Mouse (Mus musculus): ENCODE measurements around the gene Kank4. TPM values are rescaled to one million over a fixed set of nuclear protein-coding genes. Genes with fewer than 3 reads are reported as not detected.

Kank4 gene
- polyA plus RNA-seq, 1 experiment: 0.01 TPM

DNA sequence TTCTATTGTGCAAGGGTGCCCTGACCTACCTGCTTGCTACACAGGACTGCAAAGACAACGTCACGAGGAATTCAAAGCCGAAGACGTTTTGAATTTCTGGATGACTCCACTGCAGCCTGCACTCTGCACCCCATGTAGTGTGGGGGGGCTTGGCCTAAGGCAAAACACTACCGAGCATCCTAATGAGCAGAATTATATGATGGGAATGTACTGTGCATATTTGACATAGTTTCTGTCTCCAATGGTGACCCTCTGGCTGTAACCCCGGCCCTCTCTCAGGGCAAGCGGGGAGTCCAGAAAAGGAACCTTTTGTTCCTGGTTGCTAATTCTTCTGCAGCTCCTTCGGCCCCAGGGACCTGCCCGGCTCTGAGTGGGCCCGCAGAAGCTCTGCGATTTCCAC is 61.2 kb downstream of the Kank4 start:
- no peak for TF ChIP-seq TCF12 (IDR thresholded peaks at IDR 0.05; ENCODE audit: insufficient read depth, poor library complexity, severe bottlenecking)
- no peak for TF ChIP-seq SRF (IDR thresholded peaks at IDR 0.05; ENCODE audit: control insufficient read depth, insufficient read length, low read depth)
- no peak for TF ChIP-seq TCF3 (IDR thresholded peaks at IDR 0.05; ENCODE audit: insufficient read length, low read depth)
- TF ChIP-seq POLR2A (IDR thresholded peaks at IDR 0.05; ENCODE audit: insufficient read length, low read depth): no peak
- TF ChIP-seq MYOD1 (IDR thresholded peaks at IDR 0.05; ENCODE audit: control insufficient read depth in 1 of 3, insufficient read length in 2 of 3, low read depth in 2 of 3): no peak
- TF ChIP-seq E2F4 (IDR thresholded peaks at IDR 0.05; ENCODE audit: insufficient read depth): no peak
- TF ChIP-seq REST (IDR thresholded peaks at IDR 0.05; ENCODE audit: insufficient read depth, insufficient read length): no peak
- no peak for TF ChIP-seq POLR2AphosphoS2 (IDR thresholded peaks at IDR 0.05; ENCODE audit: insufficient read length, low read depth)
- TF ChIP-seq USF1 (IDR thresholded peaks at IDR 0.05; ENCODE audit: low read depth): no peak
- no peak for TF ChIP-seq MYOG (IDR thresholded peaks at IDR 0.05; ENCODE audit: control insufficient read depth in 1 of 3, insufficient read depth in 1 of 3, insufficient read length in 2 of 3, low read depth in 2 of 3)
- no peak for TF ChIP-seq MAX (IDR thresholded peaks at IDR 0.05; ENCODE audit: low read depth)
- no peak for TF ChIP-seq CEBPB (IDR thresholded peaks at IDR 0.05; ENCODE audit: insufficient read depth, poor library complexity, severe bottlenecking)
- H3K27me3 ChIP-seq (ENCODE audit: control insufficient read depth, insufficient read depth, insufficient read length): no peaks in the 10 kb centered on the region
- no peak overlapping the region for H3K4me2 ChIP-seq (ENCODE audit: low read depth)

DNA sequence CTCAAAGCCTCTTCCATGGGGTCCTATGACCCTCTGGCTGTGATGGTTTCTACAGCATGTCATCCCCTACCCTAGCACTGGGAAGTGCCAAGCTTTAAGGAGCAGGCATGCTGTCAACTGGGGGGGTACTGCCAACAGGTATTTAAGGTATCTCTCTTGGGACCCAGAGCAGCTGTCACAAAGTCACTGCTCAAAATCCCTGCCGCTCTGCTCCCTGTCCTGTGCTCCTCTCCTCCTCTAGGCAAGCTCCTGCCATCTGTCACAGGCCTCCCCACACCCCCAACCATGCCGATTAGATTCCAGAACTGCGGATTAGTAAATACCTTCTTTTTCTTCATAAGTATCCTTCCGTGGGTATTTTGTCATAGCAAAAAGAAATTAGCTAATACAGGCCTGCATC is 62.9 kb downstream of the Kank4 start:
- no peak overlapping the region for H3K4me3 ChIP-seq
- no peaks in the 10 kb centered on the region for H3K36me3 ChIP-seq (ENCODE audit: control insufficient read depth, insufficient read depth)
- H3K79me2 ChIP-seq (ENCODE audit: control insufficient read depth, insufficient read depth): no peaks in the 10 kb centered on the region
- no peaks in the 10 kb centered on the region for H3K27me3 ChIP-seq (ENCODE audit: control insufficient read depth, insufficient read depth, insufficient read length)
- H3ac ChIP-seq (ENCODE audit: control insufficient read depth, insufficient read length): no peak overlapping the region
- H3K4me2 ChIP-seq (ENCODE audit: low read depth): no peak overlapping the region
- TF ChIP-seq CEBPB (IDR thresholded peaks at IDR 0.05; ENCODE audit: insufficient read depth, poor library complexity, severe bottlenecking) (no peak), TCF3 (IDR thresholded peaks at IDR 0.05; ENCODE audit: insufficient read length, low read depth) (no peak), MYOD1 (IDR thresholded peaks at IDR 0.05; ENCODE audit: control insufficient read depth in 1 of 3, insufficient read length in 2 of 3, low read depth in 2 of 3) (no peak), E2F4 (IDR thresholded peaks at IDR 0.05; ENCODE audit: insufficient read depth) (no peak), MAX (IDR thresholded peaks at IDR 0.05; ENCODE audit: low read depth) (no peak), USF1 (IDR thresholded peaks at IDR 0.05; ENCODE audit: low read depth) (no peak), SRF (IDR thresholded peaks at IDR 0.05; ENCODE audit: control insufficient read depth, insufficient read length, low read depth) (no peak), MYOG (IDR thresholded peaks at IDR 0.05; ENCODE audit: control insufficient read depth in 1 of 3, insufficient read depth in 1 of 3, insufficient read length in 2 of 3, low read depth in 2 of 3) (no peak), POLR2A (IDR thresholded peaks at IDR 0.05; ENCODE audit: insufficient read length, low read depth) (no peak), POLR2AphosphoS2 (IDR thresholded peaks at IDR 0.05; ENCODE audit: insufficient read length, low read depth) (no peak), TCF12 (IDR thresholded peaks at IDR 0.05; ENCODE audit: insufficient read depth, poor library complexity, severe bottlenecking) (no peak), REST (IDR thresholded peaks at IDR 0.05; ENCODE audit: insufficient read depth, insufficient read length) (no peak)

More for the DNA sequence above, 61.2 kb downstream of the Kank4 start:
- no peak overlapping the region for H3ac ChIP-seq (ENCODE audit: control insufficient read depth, insufficient read length)
- no peak overlapping the region for H3K4me3 ChIP-seq
- H3K36me3 ChIP-seq (ENCODE audit: control insufficient read depth, insufficient read depth): no peaks in the 10 kb centered on the region
- no peaks in the 10 kb centered on the region for H3K79me2 ChIP-seq (ENCODE audit: control insufficient read depth, insufficient read depth)

DNA sequence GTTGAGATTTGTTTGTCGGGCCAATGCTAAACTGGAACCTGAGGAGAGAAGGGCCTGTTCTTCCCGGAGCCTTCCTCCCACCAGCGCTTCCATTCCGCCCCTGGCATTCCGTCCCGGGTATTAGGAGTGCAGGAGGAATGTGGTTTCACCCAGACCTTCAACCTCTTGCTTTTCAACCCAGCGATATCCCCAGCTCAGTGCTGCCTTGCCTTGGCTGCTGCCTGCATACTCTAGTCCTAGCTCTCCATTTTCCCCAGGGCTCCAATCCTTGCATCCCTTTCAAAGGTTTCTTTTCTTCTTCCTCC is 73.5 kb downstream of the Kank4 start:
- H3K4me3 ChIP-seq: no peak overlapping the region
- no peaks in the 10 kb centered on the region for H3K27me3 ChIP-seq (ENCODE audit: control insufficient read depth, insufficient read depth, insufficient read length)
- no peaks in the 10 kb centered on the region for H3K79me2 ChIP-seq (ENCODE audit: control insufficient read depth, insufficient read depth)
- H3K4me2 ChIP-seq (ENCODE audit: low read depth): no peak overlapping the region
- no peak overlapping the region for H3ac ChIP-seq (ENCODE audit: control insufficient read depth, insufficient read length)
- no peaks in the 10 kb centered on the region for H3K36me3 ChIP-seq (ENCODE audit: control insufficient read depth, insufficient read depth)
- no peak for TF ChIP-seq MAX (IDR thresholded peaks at IDR 0.05; ENCODE audit: low read depth)
- TF ChIP-seq POLR2AphosphoS2 (IDR thresholded peaks at IDR 0.05; ENCODE audit: insufficient read length, low read depth): no peak
- no peak for TF ChIP-seq MYOG (IDR thresholded peaks at IDR 0.05; ENCODE audit: control insufficient read depth in 1 of 3, insufficient read depth in 1 of 3, insufficient read length in 2 of 3, low read depth in 2 of 3)
- TF ChIP-seq TCF12 (IDR thresholded peaks at IDR 0.05; ENCODE audit: insufficient read depth, poor library complexity, severe bottlenecking): no peak
- TF ChIP-seq REST (IDR thresholded peaks at IDR 0.05; ENCODE audit: insufficient read depth, insufficient read length): no peak
- TF ChIP-seq E2F4 (IDR thresholded peaks at IDR 0.05; ENCODE audit: insufficient read depth): no peak
- TF ChIP-seq CEBPB (IDR thresholded peaks at IDR 0.05; ENCODE audit: insufficient read depth, poor library complexity, severe bottlenecking): no peak
- TF ChIP-seq MYOD1 (IDR thresholded peaks at IDR 0.05; ENCODE audit: control insufficient read depth in 1 of 3, insufficient read length in 2 of 3, low read depth in 2 of 3): no peak
- no peak for TF ChIP-seq TCF3 (IDR thresholded peaks at IDR 0.05; ENCODE audit: insufficient read length, low read depth)
- no peak for TF ChIP-seq USF1 (IDR thresholded peaks at IDR 0.05; ENCODE audit: low read depth)
- no peak for TF ChIP-seq SRF (IDR thresholded peaks at IDR 0.05; ENCODE audit: control insufficient read depth, insufficient read length, low read depth)
- no peak for TF ChIP-seq POLR2A (IDR thresholded peaks at IDR 0.05; ENCODE audit: insufficient read length, low read depth)

DNA sequence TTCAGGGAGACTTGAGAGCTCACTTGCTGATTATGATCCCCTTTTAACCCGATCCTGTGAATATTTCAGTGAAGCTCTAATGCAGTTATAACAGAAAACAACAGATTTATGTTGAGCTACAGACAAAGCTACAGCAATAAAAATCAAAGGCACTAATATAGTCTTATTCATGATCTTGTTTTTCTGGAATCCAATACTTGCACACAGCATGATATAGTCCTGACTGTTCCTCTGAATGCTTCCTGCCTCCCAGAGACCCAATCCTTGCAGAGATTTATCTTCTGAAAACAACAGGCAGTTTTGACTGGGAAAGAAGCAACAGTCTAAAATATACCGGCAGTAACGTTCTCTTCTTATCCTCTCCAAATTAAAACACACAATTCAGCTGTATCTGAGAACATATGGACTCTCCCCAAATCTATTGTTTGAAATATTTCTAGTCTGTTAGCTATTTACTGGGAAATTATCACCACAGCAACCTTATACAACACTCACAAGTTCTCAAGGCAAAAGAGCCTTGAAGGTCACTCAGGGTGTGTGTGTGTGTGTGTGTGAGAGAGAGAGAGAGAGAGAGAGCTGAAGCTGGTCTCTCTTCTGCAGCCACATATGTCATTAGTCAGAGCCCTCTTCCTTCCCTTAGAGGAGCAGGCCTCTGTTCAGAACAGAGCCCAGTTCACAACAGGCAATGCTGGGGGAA is 74.0 kb downstream of the Kank4 start:
- TF ChIP-seq MYOD1 (IDR thresholded peaks at IDR 0.05; ENCODE audit: control insufficient read depth in 1 of 3, insufficient read length in 2 of 3, low read depth in 2 of 3): no peak
- TF ChIP-seq USF1 (IDR thresholded peaks at IDR 0.05; ENCODE audit: low read depth): no peak
- TF ChIP-seq CEBPB (IDR thresholded peaks at IDR 0.05; ENCODE audit: insufficient read depth, poor library complexity, severe bottlenecking): no peak
- no peak for TF ChIP-seq E2F4 (IDR thresholded peaks at IDR 0.05; ENCODE audit: insufficient read depth)
- TF ChIP-seq REST (IDR thresholded peaks at IDR 0.05; ENCODE audit: insufficient read depth, insufficient read length): no peak
- no peak for TF ChIP-seq POLR2A (IDR thresholded peaks at IDR 0.05; ENCODE audit: insufficient read length, low read depth)
- TF ChIP-seq MAX (IDR thresholded peaks at IDR 0.05; ENCODE audit: low read depth): no peak
- TF ChIP-seq POLR2AphosphoS2 (IDR thresholded peaks at IDR 0.05; ENCODE audit: insufficient read length, low read depth): no peak
- TF ChIP-seq MYOG (IDR thresholded peaks at IDR 0.05; ENCODE audit: control insufficient read depth in 1 of 3, insufficient read depth in 1 of 3, insufficient read length in 2 of 3, low read depth in 2 of 3): no peak
- TF ChIP-seq TCF3 (IDR thresholded peaks at IDR 0.05; ENCODE audit: insufficient read length, low read depth): no peak
- TF ChIP-seq TCF12 (IDR thresholded peaks at IDR 0.05; ENCODE audit: insufficient read depth, poor library complexity, severe bottlenecking): no peak
- no peak for TF ChIP-seq SRF (IDR thresholded peaks at IDR 0.05; ENCODE audit: control insufficient read depth, insufficient read length, low read depth)
- Histone ChIP-seq H3K27me3 (ENCODE audit: control insufficient read depth, insufficient read depth, insufficient read length) (no peaks in the 10 kb centered on the region), H3ac (ENCODE audit: control insufficient read depth, insufficient read length) (no peak overlapping the region), H3K36me3 (ENCODE audit: control insufficient read depth, insufficient read depth) (no peaks in the 10 kb centered on the region), H3K4me2 (ENCODE audit: low read depth) (no peak overlapping the region), H3K79me2 (ENCODE audit: control insufficient read depth, insufficient read depth) (no peaks in the 10 kb centered on the region), H3K4me3 (no peak overlapping the region)

Data from myocyte (in vitro differentiated cells).